Mouse (Mus musculus): ENCODE measurements around the gene Tlr12.
"Not testable (repeated sequence)": the region's sequence is repeated elsewhere in the genome, so short reads cannot be mapped to it uniquely, and the experiment has no call there.

The Tlr12 gene

DNA sequence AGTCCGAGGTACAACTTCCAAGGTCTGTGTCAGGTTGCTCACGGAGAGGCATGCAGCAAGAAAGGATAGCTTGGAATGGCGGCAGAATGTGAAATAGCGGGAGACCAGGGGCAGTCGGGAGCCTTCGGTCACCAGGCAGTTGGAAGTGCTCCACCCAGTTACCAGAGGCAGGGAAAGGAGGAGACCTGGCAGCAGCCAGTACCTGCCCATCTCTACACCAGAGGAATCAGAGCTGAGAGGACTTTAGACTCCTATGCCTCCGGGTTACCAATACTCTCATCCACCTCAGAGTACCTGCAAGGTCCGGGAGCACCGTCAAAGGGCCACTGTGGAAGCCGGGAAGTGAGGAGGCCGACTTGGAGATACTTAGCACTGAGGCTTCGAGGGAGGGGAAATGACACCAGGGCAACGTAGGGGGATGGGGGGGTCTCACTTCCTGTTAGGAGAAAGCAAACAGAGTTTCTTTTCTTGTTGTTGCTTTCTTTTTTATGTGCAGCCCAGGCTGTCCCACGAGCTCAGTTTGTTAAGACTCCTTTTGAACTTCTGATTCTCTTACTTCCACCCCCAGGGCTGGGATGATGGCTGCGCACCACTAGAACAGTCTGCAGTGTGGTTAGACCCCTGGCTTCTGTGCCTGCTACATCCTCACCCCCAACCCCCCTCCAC, at the start of gene Tlr12:
Tlr12 (minus strand) TSS at position 374 of the 666 bp plus-strand sequence.
- CTCF ChIA-PET: interaction anchor here (0.5 kb wide), 1 partner anchor 72 kb away, joined by 4 read pairs; no protein-coding TSS in a partner anchor

DNA sequence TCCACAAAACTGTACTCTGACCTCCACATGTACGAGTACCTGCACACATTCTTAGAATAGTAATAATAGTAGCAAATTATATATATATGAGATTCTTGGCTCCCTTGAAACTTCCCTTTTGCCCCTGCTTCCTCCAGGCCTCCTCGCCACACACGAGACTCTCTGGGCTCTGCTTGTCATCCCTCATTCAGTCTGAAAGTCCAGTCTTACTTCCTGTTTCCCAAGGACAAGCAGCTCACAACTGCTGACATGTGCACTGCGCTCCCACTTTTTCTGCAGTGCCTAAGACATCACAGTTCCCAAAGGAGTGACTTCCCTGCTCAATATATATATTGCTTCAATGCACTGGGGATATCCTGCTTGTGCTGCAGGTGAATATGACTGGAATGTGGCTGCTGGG, 48.8 kb upstream of the Tlr12 start:
- CTCF ChIA-PET: not testable (repeated sequence)

DNA sequence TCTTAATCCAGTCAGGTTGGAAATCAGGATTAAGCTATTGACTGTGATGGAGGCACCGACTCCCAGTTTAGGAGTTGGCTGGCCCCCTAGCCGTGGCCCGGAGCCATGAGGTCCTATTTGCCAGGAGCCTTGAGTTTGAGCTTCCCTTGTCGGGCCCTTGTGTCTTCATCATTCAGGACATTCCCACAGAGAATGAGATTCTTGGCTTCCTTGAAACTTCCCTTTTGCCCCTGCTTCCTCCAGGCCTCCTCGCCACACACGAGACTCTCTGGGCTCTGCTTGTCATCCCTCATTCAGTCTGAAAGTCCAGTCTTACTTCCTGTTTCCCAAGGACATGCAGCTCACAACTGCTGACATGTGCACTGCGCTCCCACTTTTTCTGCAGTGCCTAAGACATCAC, 47.9 kb upstream of the Tlr12 start:
- CTCF ChIA-PET: interaction anchor here (0.7 kb wide), 1 partner anchor 1268 kb away, joined by 3 read pairs; no protein-coding TSS in a partner anchor

DNA sequence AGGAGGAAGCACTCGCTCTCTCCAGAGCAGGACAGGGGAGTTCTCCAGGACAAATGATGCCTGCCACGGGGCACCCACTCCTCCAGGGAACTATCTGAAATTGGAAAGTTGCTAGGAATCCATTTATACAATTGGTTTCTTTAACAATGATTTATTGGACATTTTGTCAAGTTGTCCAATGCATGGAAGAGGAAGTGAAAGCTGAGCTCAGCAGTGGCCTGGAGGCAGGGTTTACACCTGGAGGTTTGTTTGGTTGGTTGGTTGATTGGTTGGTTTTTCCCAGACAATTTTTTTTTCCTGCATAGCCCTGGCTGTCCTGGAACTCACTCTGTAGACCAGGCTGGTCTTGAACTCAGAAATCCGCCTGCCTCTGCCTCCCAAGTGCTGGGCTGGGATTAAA, 45.6 kb upstream of the Tlr12 start:
- CTCF ChIA-PET: no interaction called here

- CTCF ChIA-PET: no interaction called here
Measured at GRCm38 (mm10) chr4:128661063-128661462, 42.6 kb upstream of the Tlr12 start.

DNA sequence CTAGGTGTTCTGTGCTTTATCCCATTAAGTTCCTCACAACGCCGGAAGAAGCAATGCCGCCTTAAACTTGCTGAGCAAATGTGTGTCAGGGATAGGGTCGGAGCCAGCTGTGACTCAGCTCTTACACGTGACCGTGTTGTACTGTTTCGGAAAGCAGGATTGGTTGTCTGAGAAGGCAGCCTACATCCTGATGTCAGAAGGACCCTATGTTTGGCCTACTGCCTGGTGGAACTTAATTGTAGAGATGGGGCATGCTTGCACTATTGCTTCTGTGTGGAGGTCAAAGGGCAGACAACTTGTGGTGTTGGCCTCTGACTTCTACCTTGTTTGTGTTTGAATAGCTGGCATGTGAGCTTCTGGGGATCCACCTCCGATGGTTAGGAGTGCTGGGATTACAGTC, 41.8 kb upstream of the Tlr12 start:
- CTCF ChIA-PET: no interaction called here

GRCm38 (mm10) chr4:128655446-128655845, 37.0 kb upstream of the Tlr12 start:
- CTCF ChIA-PET: no interaction called here

DNA sequence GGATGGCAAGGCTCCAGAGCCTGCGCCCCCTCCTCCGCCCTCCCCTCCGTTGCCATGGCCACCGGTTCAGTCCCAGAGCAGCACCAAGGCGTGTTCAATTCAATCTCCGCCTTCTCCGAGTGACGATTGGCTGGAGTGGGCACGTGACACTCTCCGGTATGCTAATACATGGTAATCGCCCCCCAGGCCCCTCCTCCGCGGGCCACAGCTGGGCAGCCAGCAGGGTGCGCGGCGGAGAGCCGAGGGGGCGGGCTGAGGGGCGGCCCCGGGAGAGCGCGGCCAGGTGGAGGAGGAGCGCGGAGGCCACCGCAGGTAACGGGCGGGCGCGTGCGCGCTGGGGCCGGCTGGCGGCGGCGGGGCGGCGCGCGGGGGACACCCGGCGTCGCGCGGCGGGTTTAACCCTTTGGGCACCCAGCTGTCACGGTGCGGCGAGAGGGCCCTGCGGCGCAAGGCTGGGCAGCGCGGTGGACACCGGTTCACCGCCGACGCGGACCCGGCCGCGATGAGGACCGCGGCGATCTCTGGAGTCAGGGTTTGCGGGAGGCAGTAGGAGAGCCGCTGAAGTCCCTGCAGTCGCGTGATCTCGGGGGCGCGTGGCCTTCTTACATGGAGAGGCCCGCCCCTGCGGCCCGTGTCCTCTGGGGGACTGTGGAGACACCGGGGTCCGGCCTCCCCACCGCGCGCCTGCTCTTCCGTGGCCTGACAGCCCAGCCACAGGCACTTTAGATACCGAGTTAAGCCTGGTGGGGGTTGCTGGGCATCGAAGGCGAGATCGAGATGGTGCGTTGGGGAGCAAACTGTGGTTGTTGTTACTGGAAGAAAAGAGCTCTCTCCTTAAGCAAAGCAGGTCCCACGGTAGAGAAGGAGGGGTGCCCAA, 36.3 kb upstream of the Tlr12 start, which contains the start of gene Phc2:
Phc2 (plus strand) TSS at position 198 of the 877 bp plus-strand sequence.
- CTCF ChIA-PET: no interaction called here

DNA sequence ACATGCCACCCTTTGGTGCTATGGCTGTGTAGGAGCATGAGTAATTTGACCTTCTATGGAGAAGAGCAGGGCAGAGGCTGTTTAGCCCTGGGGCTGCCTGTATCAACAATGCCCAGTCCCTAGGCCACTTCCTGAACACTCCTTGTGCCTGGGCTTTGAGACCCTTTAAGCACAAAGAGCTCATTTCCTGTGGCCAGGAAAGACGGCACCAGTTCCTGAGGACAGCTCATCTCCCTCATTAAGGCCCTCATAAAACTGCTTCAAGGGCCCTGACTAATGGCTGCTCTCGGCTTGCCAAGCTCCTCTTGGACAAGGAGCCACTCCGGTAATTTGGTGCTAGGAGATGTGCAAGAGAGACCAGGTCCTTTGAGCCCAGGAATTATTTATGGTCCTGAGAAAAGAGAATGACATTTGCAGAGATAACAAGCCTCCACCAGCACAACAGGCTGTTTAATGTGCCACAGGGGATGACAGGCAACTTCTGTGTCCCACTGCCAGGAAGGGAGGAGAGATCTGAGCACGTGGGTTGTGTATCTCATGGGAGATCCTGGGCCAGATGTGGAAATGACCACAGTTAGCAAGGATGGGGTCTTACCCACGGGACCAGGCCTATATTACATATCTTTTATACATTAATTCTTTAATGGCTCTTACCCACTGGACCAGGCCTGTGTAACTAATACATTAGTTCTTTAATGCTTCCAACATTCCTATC, 34.3 kb upstream of the Tlr12 start:
- CTCF ChIA-PET: no interaction called here

DNA sequence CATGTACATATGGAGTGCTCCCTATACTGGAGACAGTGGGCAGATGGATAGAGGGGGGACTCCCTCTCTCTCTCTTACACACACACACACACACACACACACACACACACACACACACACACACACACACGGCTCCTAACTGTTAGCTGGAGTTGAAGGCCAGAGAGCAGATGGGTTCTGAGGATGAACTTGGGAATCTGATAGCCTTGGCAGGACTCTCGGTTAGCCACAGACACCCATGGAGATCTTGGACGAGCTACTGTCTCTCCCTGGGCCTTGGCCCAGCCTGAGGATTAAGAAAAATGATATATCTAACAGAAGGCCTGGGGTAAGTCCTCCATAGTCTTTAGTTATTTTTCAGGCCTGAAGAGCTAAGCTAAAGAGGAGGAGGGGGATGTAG, 33.1 kb upstream of the Tlr12 start:
- CTCF ChIA-PET: no interaction called here

DNA sequence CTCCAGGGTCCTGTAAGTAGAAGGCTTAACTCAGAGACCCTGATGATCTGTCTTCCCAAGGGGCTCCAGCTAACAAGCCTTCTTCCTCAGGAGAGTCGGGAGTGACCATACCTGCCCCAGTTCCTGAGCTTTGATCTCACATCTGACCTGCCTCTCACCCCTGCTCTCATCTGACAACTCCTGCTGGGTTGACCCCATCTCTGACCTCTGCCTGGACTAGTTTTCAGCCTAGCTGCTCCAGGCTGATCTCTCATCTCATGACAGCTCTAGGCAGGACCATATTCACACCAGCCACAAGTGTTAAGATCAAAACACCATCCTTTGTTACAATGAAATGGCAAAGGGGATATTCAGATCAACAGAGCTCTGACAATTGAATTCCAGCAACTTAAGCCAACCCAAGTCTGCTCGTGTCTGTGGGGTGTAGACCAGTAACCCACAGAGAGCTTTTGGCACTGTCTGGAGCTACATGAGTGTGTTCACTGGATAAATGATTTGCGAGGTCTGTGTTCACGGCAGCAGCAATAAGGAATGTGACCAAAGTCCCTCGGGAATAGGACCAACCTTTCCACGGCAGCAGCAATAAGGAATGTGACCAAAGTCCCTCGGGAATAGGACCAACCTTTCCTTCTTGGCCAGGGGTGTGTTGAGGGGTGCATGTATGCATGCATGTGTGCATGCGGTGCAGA, 30.3 kb upstream of the Tlr12 start:
- CTCF ChIA-PET: interaction anchor here (0.6 kb wide), 1 partner anchor 30 kb away, joined by 4 read pairs; no protein-coding TSS in a partner anchor

DNA sequence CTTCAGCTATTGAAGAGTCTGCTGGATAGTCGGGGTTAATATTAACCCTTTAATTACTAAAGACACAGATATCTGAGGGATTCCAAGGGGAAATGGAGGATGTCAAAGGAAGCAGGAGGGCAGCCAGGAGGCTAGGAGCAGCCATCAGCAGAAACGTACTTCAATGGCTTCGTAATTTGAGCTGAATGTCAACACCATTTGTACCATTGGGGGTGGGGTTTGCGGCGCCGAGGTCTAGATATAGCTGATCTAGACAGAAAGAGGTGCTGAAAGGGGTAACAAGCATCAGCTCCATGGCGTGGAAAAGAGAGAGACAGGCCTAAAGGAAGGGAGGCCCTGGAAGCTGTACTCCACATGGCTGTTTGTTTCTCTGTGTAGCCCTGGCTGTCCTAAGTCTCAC, 28.3 kb upstream of the Tlr12 start:
- CTCF ChIA-PET: no interaction called here

DNA sequence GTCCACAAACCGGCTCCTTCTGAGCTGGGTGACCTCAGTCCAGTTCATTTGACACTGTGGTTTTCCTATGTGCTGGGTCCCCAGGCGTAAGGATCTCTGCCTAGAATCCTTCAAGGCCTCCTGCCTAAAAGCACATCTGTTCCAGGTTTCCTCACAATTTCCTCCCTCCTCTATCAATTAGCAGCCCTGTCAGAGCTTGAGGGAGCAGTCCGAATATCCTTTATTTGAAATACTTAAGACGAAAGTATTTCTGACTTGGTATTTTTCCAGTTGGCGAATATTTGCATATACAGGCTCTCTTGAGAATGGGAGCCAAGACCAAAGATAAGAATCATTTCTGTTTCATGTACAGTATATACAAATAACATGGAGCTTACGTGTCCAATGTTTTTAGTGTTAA, 27.5 kb upstream of the Tlr12 start:
- CTCF ChIA-PET: no interaction called here

DNA sequence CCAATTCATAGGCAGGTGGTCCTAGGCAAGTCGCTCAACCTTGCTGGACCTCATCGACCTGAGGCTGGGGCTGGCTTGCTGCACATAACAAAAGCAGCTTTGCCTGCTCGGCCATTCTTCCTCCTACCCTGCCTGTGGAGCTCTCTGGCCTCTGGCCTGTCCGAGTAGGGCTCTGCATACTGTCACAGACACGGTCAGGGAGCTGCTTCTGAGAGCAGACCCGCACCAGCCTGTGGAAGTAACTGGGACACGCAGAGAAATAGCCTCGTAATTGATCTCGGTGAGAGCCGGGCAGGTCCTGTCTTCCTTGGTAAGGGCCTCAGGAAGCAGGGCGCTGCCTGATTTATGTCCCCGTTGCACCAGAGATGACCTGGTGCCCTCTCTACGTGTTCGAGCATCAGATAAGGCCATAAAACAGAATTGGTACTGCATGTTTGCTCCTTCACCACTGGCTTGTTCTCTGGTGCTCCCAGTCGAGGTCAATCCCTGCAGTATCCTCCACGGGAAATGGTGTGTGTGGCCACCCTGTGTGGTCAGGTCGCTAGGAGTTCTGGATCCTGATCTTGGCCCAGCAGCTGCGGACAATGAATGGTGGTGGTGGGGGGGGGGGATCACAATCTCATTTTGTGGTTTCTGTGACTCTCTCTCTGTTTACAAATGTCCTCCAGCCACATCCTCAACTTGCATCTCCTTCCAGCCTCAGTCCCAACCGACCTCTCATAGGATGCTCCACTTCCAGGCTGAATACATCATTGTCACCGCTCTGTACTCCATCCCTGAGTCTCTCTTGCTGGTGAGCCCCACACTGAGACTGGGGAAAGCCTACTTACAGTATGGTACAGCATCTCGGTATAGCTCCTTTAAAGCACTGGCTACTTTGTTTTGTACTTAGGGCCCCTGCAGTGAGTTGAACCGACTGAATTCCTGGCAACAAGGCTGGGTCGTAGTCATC, 23.6 kb upstream of the Tlr12 start:
- CTCF ChIA-PET: no interaction called here

DNA sequence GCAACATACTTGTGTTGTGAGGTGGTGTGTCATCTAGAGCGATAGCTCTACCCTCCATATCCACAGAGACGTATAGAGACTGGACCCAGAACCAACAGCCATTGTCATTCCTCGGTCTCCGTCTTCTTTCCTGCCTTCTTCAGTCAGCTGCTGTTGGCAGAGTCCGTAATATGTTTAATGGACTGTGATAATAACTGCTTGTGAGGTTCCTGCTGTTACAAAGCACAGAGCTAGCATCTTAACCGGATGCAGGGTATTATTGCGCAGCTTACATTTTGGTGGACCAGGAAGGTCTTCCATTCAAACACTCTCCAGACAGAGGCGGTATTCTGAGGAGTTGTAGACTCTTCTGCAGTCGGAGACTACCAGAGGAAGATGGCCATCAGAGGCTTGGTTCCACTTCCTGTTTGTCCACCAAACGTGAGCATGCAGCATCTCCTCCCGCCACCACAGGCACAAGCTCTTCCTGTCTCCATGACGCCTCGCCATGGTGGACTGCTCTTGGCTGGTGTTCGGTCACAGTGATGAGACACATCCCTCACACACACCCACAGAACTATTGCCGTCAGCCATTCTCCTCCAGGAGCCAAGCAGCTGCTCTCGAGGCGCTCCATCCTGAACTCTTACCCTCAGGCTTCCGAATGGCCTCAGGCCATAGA, 20.0 kb upstream of the Tlr12 start:
- CTCF ChIA-PET: no interaction called here

DNA sequence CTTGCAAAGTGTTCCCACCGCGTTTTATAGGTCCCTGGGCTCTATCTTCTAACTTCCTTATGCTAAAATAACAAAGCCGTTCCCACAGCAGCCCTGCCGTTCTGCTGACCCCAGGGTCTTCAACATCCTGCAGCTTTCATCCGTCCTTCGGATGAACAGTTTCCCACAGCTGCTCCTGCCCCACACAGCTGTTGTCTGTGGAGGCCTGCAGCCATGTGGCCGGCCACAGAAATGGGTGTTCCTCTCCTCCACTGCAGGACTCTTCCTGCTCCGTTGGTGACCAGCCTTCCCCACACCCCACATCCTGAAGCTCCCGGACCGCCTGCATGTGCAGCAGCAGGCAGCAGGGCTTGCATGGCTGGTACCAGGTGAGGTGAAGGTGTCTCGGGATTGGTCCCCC, 18.8 kb upstream of the Tlr12 start:
- CTCF ChIA-PET: no interaction called here

- CTCF ChIA-PET: no interaction called here
Measured at GRCm38 (mm10) chr4:128635894-128636585, 17.6 kb upstream of the Tlr12 start.

- CTCF ChIA-PET: no interaction called here
Measured at GRCm38 (mm10) chr4:128635451-128635850, 17.0 kb upstream of the Tlr12 start.

GRCm38 (mm10) chr4:128621109-128621508, 2.7 kb upstream of the Tlr12 start:
- CTCF ChIA-PET: no interaction called here

DNA sequence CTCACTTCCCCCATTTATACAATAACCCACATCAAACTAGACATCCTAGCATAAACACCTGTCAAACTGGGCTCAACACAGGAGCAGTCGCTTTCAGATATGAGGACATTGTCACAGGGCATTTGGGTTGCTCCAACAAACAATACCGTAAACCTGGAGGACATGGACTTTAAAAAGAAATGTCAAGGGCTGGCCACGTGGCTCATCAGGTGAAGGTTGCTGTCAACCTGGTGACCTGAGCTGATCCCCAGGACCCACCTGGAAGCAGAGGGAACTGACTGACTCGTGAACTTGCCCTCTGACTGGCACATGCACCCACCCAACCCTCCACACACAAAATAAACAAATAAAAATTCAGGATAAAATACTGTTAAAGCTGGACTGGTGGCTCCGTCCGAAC, 2.2 kb upstream of the Tlr12 start:
- CTCF ChIA-PET: no interaction called here

Data from spleen, embryonic (tissue).